Mouse (Mus musculus) limb, embryonic 13.5 days (tissue): Measurements from ENCODE around the gene Wdr25. TPM values are rescaled to one million over a fixed set of nuclear protein-coding genes. Genes with fewer than 3 reads are reported as not detected.
A peak's percentile ranks its signal among the peaks of the same experiment; 100 is the strongest.

ENCODE experiments used
- ATAC-seq: fragments of 200-750 bp; cut with Nextera tagmentation; 2 replicates; pipeline ENCODE4 v1.8.0; 2017; ENCODE audit warnings: low read depth, moderate number of reproducible peaks, moderate TSS enrichment; ENCODE audit not compliant: low FRiP score
- H3K27ac ChIP-seq: fragments of 300-500 bp; sonication (generic); 2 replicates; pipeline ENCODE4 v1.5.1; 2015; ENCODE audit warnings: inconsistent platforms, mild to moderate bottlenecking, moderate library complexity
- H3K27me3 ChIP-seq: fragments of 300-500 bp; sonication (generic); 2 replicates; pipeline ENCODE4 v1.6.1; 2015; ENCODE audit warnings: mild to moderate bottlenecking, inconsistent platforms
- H3K36me3 ChIP-seq: fragments of 300-500 bp; sonication (generic); 2 replicates; pipeline ENCODE4 v1.6.1; 2015; ENCODE audit warnings: inconsistent platforms, mild to moderate bottlenecking, moderate library complexity
- H3K4me1 ChIP-seq: fragments of 300-500 bp; sonication (generic); 2 replicates; pipeline ENCODE4 v1.6.1; 2015; ENCODE audit warnings: inconsistent platforms
- H3K4me2 ChIP-seq: fragments of 300-500 bp; sonication (generic); replicated peaks from 2 replicates; pipeline ENCODE4 v1.6.1; 2015; ENCODE audit warnings: inconsistent platforms, mild to moderate bottlenecking, moderate library complexity
- H3K4me3 ChIP-seq: fragments of 300-500 bp; sonication (generic); 2 replicates; pipeline ENCODE4 v1.5.1; 2015; ENCODE audit warnings: moderate library complexity, mild to moderate bottlenecking, inconsistent platforms
- H3K9ac ChIP-seq: fragments of 300-500 bp; sonication (generic); 2 replicates; pipeline ENCODE4 v1.6.1; 2015; ENCODE audit warnings: mild to moderate bottlenecking, inconsistent platforms
- H3K9me3 ChIP-seq: fragments of 300-500 bp; sonication (generic); 2 replicates; pipeline ENCODE4 v1.6.1; 2016; ENCODE audit warnings: inconsistent platforms
- WGBS: fragments of 180-500 bp; shearing (Covaris S2); methylation state at CpG from one replicate; pipeline ENCODE4 v1.1.7; 2015; 5-methylcytosine and 5-hydroxymethylcytosine counted together
- polyA plus RNA-seq: library from polyadenylated mRNA; unstranded; fragments of >200 nt; fragmentation: Nextera tagmentation; extraction: Ambion mirVana; gene quantifications from 2 replicates; pipeline ENCODE4 v1.2.1, GENCODE M21; 2015

Wdr25 gene
- polyA plus RNA-seq, 1 experiment from 2014 or later: 9.3 TPM

DNA sequence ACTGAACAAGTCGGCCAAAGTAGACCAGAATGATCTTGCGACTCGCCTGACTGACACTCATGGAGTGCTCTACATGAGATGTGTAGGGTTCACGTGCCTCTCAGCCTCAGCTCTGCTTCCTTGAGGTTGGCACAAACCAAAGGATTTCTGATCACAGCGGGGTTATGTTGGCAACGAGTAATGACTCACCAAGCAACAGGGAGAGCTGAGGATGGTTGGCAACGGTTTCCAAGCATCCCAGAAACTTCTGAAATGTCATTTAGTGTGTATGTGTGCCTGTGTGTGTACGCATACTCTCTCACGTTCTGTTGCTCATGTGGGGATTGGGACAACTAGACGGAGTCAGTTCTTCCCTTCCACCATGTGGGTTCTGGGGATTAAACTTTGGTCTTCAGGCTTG lies 74.6 kb downstream of the Wdr25 start:
- 89% methylated on average over 10 of the region's 10 CpGs for WGBS

DNA sequence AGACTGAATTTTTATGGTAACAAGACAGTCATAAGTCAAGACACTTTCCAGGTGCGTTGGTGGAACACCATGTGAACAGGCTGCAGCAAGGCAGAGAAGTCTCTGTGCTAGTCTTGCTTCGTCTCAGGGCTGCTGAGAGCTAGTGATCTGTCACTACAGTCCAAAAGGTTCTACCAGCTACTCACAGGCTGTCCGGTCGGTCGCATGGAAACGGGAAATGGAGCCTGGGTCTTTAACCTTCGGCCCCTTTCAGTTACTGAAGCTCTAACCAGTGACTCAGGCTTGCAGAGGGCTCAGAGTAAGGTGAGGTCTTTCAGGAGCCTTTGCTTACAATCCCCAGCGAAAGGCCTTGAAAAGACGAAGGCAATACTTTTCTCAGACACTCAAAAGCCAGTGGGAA lies 78.0 kb downstream of the Wdr25 start:
- WGBS: 85% methylated on average over 9 of the region's 9 CpGs

More for the DNA sequence above, 74.6 kb downstream of the Wdr25 start:
- Histone ChIP-seq H3K4me3 (no peak overlapping the region), H3K4me2 (no peak overlapping the region), H3K36me3 (no peaks in the 10 kb centered on the region), H3K27me3 (0 out of 2 replicates have a peak, but pooled peaks cover 2% of the 10 kb centered on the region), H3K27ac (no peak overlapping the region), H3K9ac (no peak overlapping the region), H3K9me3 (no peaks in the 10 kb centered on the region), H3K4me1 (peaks cover 8% of the 10 kb centered on the region)
- ATAC-seq: no peak

DNA sequence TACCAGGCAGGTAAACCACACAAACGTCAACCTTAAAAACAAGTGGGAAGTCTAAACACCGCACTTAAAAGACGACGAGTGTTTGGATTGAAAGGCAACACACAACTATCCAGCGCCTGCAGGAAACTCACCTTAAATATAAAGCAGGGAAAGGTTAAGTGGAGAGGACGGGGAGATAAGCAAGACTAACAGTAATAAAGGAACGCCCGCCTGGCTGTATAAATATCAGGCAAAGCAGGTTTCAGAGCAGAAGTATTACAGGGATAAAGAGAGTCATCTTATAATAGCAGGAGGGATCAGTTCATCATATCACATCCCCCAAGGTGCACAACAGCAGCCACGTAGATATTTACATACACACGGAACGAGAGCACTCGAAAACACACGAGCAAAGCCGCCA lies 78.8 kb downstream of the Wdr25 start:
- H3K9ac ChIP-seq: no peak overlapping the region
- no peak for ATAC-seq
- H3K27ac ChIP-seq: no peak overlapping the region
- H3K36me3 ChIP-seq: no peaks in the 10 kb centered on the region
- peaks cover 6% of the 10 kb centered on the region; the same call in 1 of the 2 replicates for H3K9me3 ChIP-seq
- no peak overlapping the region for H3K4me2 ChIP-seq
- 89% methylated on average over 14 of the region's 14 CpGs for WGBS
- no peaks in the 10 kb centered on the region for H3K27me3 ChIP-seq
- no peak overlapping the region for H3K4me3 ChIP-seq
- H3K4me1 ChIP-seq: 0 out of 2 replicates have a peak, but pooled peaks cover 8% of the 10 kb centered on the region

More for the DNA sequence above, 78.0 kb downstream of the Wdr25 start:
- Histone ChIP-seq H3K27me3 (no peaks in the 10 kb centered on the region), H3K9ac (no peak overlapping the region), H3K9me3 (peaks cover 6% of the 10 kb centered on the region; the same call in 1 of the 2 replicates), H3K4me2 (no peak overlapping the region), H3K4me1 (0 out of 2 replicates have a peak, but pooled peaks cover 8% of the 10 kb centered on the region), H3K27ac (no peak overlapping the region), H3K36me3 (no peaks in the 10 kb centered on the region), H3K4me3 (no peak overlapping the region)
- no peak for ATAC-seq

DNA sequence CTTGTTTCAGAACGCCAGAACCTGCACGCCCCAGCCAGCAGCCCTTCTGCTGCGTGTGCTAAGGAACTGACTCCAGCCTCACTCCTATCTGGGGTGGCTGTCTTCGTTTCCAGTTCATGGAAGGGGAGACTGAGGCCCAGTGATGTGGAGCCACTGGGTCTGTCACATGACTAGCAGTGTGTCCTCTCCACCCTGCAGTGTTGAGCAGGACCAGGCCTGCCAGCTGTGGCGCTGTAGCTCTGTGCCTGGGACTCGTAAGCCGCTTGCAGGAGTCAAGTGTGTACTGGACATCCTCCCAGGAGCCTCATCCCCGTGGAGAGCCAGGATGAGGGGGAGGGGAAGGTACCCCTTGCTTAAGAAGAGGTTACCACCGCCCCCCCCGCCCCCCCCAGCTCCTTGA lies 86.5 kb downstream of the Wdr25 start:
- WGBS: 42% methylated on average over 8 of the region's 10 CpGs
- H3K4me3 ChIP-seq: no peak overlapping the region
- no peaks in the 10 kb centered on the region for H3K27me3 ChIP-seq
- H3K4me1 ChIP-seq: peaks cover 9% of the 10 kb centered on the region; the same call in 1 of the 2 replicates
- no peak overlapping the region for H3K4me2 ChIP-seq
- H3K27ac ChIP-seq: no peak overlapping the region
- H3K9ac ChIP-seq: no peak overlapping the region
- no peaks in the 10 kb centered on the region for H3K36me3 ChIP-seq
- H3K9me3 ChIP-seq: peaks cover 1% of the 10 kb centered on the region; the same call in 1 of the 2 replicates
- ATAC-seq: no peak

DNA sequence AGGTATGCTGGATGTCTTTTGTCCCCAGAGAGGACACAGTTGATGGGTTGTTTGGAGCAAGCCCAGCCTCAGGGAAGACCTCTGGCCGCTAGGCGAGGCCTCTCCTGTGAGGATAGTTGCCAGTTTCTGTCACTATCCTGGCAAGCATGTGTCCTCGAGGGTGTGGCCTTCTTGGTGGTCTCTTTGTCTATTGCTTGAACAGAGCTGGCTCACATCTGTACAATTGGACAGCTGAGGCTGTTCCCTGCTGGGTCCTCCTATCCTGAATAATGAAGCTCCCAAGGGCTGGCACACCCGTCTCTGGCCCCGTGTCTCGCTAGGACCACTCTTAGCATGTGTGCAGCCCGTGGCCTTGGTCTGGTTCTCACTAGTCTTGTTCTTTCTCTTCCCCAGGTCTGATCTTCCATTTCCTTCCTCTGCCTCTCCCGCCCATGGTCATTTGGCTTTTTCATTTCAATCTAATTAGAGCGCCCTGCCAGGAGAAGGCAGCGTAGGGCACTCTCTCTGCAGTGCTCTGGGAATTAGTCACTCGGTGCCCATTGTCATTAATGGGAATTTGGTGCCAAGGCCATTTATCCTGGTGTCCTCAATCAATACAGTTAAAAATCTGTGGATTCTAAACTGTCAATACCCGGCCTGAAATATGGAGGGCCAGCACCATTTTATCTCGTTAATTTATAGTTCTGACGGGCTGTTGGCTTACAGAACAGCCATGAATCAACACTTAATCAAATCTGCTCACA lies 88.7 kb downstream of the Wdr25 start:
- Histone ChIP-seq H3K4me1 (peaks cover 9% of the 10 kb centered on the region; the same call in 1 of the 2 replicates), H3K9me3 (no peaks in the 10 kb centered on the region)
- 73% methylated on average over 14 of the region's 14 CpGs for WGBS

DNA sequence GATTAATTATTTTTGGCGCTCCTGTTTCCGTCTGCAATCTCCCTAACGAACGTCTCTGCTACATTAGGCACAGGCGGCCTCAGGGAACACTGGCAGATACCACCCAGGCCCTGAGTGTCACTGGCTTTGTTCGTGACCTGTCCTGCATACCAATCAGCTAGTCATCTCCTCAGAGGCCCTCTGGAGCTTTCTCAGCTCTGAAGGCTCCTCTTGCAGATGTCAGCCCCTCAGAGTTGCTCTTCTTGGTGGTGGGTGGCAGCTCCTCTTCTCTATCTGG lies 89.2 kb downstream of the Wdr25 start:
- Histone ChIP-seq H3K4me2 (no peak overlapping the region), H3K27me3 (no peaks in the 10 kb centered on the region), H3K4me3 (no peak overlapping the region), H3K9ac (no peak overlapping the region), H3K36me3 (no peaks in the 10 kb centered on the region), H3K27ac (no peak overlapping the region), H3K4me1 (peaks cover 9% of the 10 kb centered on the region; the same call in 1 of the 2 replicates), H3K9me3 (no peaks in the 10 kb centered on the region)
- no peak for ATAC-seq
- 57% methylated on average over 6 of the region's 6 CpGs for WGBS

More for the DNA sequence above, 88.7 kb downstream of the Wdr25 start:
- no peaks in the 10 kb centered on the region for H3K27me3 ChIP-seq
- no peaks in the 10 kb centered on the region for H3K36me3 ChIP-seq
- H3K4me2 ChIP-seq: no peak overlapping the region
- H3K4me3 ChIP-seq: no peak overlapping the region
- no peak overlapping the region for H3K9ac ChIP-seq
- H3K27ac ChIP-seq: no peak overlapping the region
- no peak for ATAC-seq

DNA sequence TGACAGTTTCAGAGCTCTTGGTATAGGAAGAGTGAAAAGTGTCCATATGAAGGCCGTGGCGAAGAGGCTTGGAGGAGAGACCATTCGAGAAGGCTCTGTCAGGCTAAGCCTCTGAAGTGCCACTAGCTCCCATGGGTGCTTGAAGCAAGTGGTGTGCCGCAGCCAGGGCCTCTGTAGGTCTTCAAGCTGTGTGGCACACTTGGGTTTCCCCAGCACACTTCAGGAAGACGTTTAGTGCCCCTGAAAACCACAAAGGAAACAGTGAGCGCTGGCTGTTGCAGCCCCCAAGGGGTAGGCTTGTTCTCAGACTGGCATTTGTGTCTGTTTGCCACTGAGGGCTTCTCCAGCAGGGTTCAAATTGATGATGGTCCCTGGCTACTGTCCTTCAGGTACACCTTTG lies 90.1 kb downstream of the Wdr25 start:
- Histone ChIP-seq H3K4me1 (peaks cover 9% of the 10 kb centered on the region; the same call in 1 of the 2 replicates), H3K27ac (no peak overlapping the region)
- WGBS: 78% methylated on average over 6 of the region's 6 CpGs

DNA sequence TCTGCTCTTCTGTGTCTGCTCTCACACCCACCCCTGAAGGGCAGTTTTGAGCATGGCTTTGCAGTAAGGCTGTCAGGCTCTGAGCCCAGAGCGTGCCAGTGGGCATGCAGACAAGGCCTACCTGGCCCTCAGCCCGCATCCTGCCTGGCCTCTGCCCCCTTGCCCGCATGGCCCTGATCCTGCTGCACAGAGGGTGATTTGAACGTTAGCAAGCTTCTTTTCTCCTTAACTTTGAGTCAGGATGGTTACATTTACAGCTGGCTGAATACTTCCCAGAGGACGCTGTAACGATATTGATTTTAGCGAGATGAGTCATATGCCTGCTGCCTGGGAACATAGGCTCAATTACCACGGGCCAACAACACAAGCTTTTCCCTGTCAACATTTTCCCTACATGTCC lies 91.0 kb downstream of the Wdr25 start:
- no peak overlapping the region for H3K4me2 ChIP-seq
- no peak overlapping the region for H3K27ac ChIP-seq
- no peak overlapping the region for H3K4me3 ChIP-seq
- H3K9me3 ChIP-seq: no peaks in the 10 kb centered on the region
- H3K4me1 ChIP-seq: peaks cover 9% of the 10 kb centered on the region; the same call in 1 of the 2 replicates
- no peaks in the 10 kb centered on the region for H3K27me3 ChIP-seq
- no peaks in the 10 kb centered on the region for H3K36me3 ChIP-seq
- 65% methylated on average over 8 of the region's 8 CpGs for WGBS
- H3K9ac ChIP-seq: no peak overlapping the region
- no peak for ATAC-seq

More for the DNA sequence above, 90.1 kb downstream of the Wdr25 start:
- ATAC-seq: no peak
- H3K36me3 ChIP-seq: no peaks in the 10 kb centered on the region
- no peak overlapping the region for H3K9ac ChIP-seq
- no peak overlapping the region for H3K4me3 ChIP-seq
- no peaks in the 10 kb centered on the region for H3K9me3 ChIP-seq
- no peaks in the 10 kb centered on the region for H3K27me3 ChIP-seq
- no peak overlapping the region for H3K4me2 ChIP-seq

DNA sequence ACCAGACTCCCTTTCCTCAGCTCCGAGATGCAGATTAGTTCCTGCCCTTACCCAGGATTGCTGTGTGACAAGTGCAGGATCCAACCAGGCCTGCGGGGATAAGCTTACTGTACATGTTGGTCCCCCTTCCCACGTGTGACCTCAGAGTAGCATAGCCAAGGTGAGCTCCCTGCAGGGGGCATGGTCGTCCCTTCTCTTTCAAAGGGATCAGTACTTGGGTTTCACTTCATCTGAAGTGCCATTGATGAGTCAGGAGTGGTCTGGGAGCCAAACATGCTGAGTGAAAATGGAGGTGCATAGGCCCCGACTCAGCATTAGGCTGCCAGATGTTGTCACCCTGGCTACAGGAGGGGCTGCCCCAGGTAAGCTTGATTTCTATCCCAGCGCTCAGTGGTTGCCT lies 91.6 kb downstream of the Wdr25 start:
- Histone ChIP-seq H3K4me3 (no peak overlapping the region), H3K27ac (no peak overlapping the region), H3K4me2 (no peak overlapping the region), H3K36me3 (no peaks in the 10 kb centered on the region), H3K4me1 (peaks cover 9% of the 10 kb centered on the region; the same call in 1 of the 2 replicates), H3K9ac (0 out of 2 replicates have a peak overlapping the region, but pooled peaks have one; percentile 8), H3K9me3 (no peaks in the 10 kb centered on the region), H3K27me3 (no peaks in the 10 kb centered on the region)
- no peak for ATAC-seq
- 62% methylated on average over 6 of the region's 6 CpGs for WGBS

DNA sequence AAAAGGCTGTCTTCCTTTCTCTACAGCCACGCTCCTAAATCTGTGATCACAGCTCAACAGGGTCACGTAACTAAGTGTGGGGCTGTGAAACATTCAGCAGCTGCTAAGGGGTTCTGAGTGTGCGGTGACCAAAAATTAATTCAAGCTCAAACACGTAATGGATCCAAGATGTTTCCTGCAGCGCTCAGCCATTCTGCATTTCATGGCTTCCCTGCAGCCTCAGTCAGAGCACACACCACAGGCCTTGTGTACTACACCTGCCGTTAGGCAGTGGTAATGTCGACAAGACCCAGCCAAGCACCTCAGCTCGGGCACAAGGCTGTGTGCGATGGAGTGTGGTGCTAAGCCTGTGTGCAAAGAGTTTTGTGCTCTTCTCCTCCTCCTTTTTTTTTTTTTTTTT lies 94.0 kb downstream of the Wdr25 start:
- Histone ChIP-seq H3K27me3 (no peaks in the 10 kb centered on the region), H3K36me3 (no peaks in the 10 kb centered on the region), H3K27ac (no peak overlapping the region), H3K9me3 (no peaks in the 10 kb centered on the region), H3K4me1 (peaks cover 9% of the 10 kb centered on the region; the same call in 1 of the 2 replicates), H3K4me3 (no peak overlapping the region), H3K9ac (no peak overlapping the region), H3K4me2 (no peak overlapping the region)
- WGBS: 47% methylated on average over 9 of the region's 9 CpGs
- peak; percentile 57; the same call in 1 of the 2 replicates for ATAC-seq

DNA sequence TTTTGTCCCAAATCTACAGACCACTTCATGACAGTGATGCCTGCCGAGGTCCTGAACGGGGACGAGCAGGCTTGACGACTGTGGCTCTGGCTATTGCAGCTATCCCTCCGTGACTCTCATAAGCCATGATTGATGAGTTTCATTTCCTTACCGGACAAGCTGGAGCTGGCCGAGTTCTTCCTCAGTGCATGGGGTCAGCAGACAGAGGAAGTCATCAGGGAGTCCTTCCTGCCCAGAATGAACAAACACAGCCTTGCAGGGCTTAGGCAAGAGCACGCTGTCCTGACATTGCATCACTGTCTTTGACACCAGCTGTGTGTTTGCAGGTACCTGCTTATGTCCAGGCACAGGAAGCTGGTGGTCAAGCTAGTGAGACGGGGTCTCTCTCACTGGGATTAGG lies 97.0 kb downstream of the Wdr25 start:
- H3K9ac ChIP-seq: no peak overlapping the region
- H3K4me2 ChIP-seq: no peak overlapping the region
- no peak for ATAC-seq
- no peak overlapping the region for H3K4me3 ChIP-seq
- H3K4me1 ChIP-seq: peaks cover 4% of the 10 kb centered on the region; the same call in 1 of the 2 replicates
- no peaks in the 10 kb centered on the region for H3K36me3 ChIP-seq
- no peaks in the 10 kb centered on the region for H3K9me3 ChIP-seq
- H3K27me3 ChIP-seq: 0 out of 2 replicates have a peak, but pooled peaks cover 3% of the 10 kb centered on the region
- WGBS: 46% methylated on average over 9 of the region's 9 CpGs
- H3K27ac ChIP-seq: no peak overlapping the region

DNA sequence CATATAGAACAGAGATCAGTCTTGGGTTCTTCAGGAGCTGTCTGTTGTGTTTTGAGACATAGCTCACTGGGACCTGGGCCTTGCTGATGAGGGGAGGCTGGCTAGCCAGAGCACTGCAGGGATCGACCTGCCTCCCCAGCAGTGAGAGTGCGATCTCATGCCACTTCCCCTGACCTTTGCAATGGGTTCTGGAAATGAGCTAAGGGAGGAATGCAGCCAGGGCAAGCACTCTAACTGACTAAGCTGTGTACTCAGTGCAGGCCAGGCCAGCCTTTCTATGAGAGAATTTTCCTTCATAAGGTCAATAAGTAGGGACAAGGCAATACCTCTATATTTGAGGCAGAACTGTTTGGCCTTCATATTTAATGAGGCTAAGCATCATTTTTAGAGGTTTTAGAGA lies 99.6 kb downstream of the Wdr25 start:
- H3K27ac ChIP-seq: no peak overlapping the region
- no peak overlapping the region for H3K4me2 ChIP-seq
- no peak for ATAC-seq
- H3K27me3 ChIP-seq: peaks cover 3% of the 10 kb centered on the region; the same call in 1 of the 2 replicates
- no peak overlapping the region for H3K4me3 ChIP-seq
- H3K36me3 ChIP-seq: no peaks in the 10 kb centered on the region
- H3K4me1 ChIP-seq: peaks cover 4% of the 10 kb centered on the region; the same call in 1 of the 2 replicates
- H3K9ac ChIP-seq: no peak overlapping the region
- 60% methylated on average over 2 of the region's 2 CpGs for WGBS
- H3K9me3 ChIP-seq: no peaks in the 10 kb centered on the region
